Mouse (Mus musculus) kidney, adult 18-20 months (tissue): ENCODE measurements at regions not wholly inside any gene's neighbourhood (a gene's known extent, or its start where the extent isn't known, plus 50 kb on each side); places are given as distances from the start of the nearest gene placed in this dataset.
"Not testable (repeated sequence)": the region's sequence is repeated elsewhere in the genome, so short reads cannot be mapped to it uniquely, and the experiment has no call there.

Experiments
- DNase-seq: peaks from one replicate; pipeline ENCODE4 v3.0.0; 2021

DNA sequence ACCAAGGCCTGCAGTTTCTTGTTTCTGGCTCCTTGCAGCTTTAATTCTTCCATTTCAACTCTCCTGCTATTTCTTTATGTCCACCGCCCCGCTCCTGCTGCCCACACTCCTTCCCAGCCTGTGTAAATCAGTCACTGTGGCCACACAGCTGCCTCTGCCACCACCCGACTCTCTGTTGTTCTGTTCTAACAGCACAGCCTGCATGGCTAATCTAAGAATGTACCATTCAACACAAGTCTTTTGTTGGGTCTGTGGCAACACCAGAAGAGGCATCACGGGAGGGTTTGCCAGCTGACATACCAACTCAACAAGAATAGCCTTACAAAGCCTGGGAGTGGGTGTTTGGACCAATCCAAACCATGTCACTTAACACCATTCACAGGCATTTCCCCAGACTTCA, 264.9 kb upstream of the Pum3 start:
- no peak for DNase-seq

DNA sequence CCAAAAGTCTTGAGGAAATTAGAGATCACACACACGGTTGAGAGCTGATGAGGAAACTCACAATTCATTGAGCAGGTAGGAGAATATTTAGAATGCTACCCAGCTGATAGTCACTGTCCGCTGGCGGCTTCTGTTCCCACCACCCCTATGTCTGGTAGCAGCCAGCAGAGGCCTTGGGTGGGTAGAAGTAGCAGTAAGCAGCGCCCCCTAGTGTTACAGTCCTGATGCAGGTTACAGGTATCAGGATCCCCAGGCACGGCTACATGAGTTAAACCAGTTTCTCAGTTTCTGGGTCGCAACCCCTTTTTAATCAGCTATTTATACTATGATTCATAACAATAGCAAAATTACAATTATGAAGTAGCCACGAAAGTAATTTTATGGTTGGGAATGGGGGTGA, 264.1 kb upstream of the Pum3 start:
- DNase-seq, result no peak

DNA sequence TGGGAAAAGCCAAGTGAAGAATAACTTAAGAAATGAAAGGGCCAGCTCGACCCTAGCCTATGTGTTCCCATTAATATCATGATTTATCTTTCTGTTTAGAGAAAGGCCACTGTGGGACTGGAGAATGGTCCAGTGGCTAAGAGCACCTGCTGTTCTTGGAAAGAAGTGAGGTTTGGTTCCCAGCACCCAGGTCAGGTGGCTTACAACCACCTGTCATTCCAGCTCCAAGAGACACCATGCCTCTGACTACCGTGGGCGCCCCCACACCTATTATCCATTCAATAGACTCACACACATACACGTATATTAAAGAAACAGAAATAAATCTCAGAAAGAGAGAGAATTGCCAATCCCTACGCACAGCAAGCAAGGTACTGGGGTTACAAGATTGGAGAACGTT, 263.3 kb upstream of the Pum3 start:
- DNase-seq, result no peak

DNA sequence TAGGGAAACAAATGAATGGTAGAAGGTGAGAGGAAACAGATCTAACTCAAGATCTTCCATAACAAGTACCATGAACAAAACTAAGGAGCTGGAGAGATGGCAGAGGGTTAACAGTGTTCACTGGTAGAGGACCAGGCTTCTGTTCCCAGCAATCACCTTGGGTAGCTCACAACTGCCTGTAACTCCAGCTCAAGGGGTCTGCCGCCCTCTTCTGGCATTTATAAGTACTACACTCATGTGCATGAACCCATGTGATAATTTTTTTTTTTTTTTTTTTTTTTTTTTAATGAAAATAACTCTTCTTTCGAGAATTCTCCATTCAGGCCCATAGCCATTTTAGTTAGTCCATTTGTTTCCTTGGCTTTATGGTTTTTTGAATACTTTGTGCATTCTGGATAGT, 253.8 kb upstream of the Pum3 start:
- DNase-seq, result no peak

DNA sequence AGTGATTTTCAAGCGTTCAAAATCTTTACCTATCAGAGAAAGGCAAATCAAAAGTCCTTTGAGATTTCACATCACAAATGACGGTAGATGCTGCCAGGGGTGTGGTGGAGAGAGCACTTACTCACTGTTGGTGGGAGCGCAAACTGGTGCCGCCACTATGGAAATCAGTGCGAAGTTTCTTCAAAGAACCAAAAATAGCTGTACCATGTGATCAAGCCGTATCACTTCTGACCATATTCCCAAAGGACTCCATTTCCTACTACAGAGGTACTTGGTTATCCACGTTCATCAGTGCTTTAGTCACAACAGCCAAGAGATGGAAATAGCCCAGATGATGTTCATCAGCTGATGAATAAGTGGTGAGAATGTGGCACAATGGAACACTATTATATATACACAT, 249.8 kb upstream of the Pum3 start:
- no peak for DNase-seq

DNA sequence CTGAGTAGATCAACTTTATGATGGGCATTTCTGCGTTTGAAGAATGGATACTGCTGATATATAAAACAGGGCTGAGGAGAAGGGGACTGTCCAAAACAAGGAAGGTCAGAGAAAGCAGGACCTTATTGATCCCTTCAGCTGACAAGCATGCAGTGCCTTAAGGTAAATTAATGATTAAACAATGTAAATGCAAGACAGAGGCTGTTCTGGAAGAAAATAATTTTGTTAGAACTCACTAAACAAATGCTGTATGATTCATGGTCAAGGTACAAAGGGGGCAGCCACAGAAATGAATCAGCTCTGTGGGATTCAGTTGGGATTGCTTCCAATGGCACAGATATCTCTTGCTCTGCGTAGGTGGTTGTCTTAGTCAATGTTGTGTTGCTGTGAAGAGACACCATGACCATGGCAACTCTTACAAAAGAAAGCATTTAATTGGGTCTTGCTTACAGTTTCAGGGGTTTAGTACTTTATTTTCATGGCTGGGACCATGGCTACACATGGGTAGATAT, 243.1 kb upstream of the Pum3 start:
- DNase-seq, result no peak

DNA sequence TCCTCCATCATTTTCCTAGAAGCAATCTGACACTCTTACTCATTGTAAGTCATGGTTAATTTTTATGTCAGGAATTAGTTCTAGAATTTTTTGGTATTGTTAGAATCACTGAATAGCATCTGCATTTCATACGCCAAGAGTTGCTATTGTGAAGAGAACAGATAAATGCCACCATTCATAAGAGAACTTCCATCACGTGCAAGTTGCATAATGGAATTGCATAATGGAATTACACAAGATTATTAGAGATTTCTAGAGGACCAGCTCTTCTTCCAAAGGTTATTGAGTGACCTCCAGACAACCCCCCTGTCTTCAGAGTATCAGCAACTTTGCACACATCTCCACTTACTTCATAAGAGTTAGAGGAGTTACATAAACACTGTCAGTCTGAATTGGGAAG, 233.7 kb upstream of the Pum3 start:
- no peak for DNase-seq

DNA sequence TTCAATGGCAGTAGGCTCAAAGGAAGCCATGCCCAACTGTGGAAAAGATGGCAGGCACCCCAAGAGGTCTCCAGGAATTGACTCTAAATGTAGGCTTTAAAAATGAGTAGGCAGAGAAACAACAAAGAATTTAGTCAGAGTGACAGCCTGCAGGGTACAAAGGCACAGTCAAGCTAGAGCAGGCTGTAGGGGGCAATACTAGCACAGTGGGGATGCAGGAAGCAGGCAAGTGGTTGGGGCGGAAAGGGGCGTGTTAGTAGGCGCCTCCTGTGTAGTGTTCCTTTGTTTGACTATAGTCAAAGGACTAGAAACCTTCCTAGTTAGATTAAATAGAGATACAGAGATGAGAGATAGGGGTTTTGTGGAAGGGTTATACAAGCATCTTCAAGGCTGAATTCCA, 211.4 kb upstream of the Pum3 start:
- DNase-seq, result no peak

DNA sequence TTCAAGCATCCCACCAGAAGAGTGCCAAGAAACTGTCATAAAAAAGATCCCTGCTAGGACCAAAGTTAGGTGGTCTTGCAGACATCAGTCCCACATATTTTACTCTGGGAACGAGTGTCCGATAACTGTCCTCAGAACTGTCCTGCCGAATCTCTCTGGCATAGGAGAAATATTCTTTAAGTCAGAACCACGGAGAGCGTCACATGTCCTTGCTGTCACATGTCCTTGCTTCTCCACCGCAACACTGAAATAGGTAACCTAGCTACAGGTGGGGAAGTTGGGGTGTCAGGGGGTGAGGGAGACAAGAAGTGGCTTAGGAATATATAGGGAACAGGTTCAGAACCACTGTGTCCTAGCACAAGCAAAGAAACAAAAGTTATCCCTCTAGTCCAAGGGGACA, 203.5 kb upstream of the Pum3 start:
- DNase-seq, result no peak

DNA sequence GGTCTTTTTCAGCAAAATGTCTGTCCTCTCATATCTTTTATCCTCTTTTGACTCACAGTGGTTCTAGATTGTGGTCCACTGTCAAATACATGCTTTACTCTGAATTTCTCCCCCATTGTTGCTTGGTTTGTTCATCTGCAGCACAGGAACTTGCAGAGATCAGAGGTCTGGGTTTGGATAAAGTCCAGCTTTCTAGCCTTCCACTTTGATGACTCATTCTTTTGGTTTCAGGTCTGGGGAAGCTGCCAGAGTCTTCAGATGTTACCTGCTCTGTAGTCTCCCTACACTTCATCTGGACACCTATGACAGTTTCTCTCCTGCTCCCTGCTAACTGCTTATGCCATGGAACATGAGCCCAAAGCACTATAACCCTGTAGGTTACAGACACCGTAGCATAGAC, 198.0 kb upstream of the Pum3 start:
- DNase-seq, result no peak

DNA sequence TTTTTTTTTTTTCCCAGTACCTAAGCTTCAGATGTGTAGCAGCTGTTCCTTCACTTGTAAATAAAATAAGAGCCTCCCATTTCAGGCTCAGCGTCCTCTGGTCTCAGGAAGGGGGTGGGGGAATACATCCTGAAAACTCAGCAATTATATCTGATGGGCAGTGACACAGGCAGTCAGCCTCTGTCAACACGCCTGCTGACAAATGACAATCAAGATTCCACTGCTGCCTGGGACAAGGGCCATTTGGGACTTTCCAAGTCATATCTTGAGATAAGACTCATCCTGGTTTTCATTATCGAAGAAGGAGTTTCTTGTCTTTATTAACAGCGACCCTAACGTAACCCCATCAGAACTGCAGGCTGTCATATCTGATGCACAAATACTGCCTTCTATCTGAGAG, 187.9 kb upstream of the Pum3 start:
- DNase-seq, result no peak

DNA sequence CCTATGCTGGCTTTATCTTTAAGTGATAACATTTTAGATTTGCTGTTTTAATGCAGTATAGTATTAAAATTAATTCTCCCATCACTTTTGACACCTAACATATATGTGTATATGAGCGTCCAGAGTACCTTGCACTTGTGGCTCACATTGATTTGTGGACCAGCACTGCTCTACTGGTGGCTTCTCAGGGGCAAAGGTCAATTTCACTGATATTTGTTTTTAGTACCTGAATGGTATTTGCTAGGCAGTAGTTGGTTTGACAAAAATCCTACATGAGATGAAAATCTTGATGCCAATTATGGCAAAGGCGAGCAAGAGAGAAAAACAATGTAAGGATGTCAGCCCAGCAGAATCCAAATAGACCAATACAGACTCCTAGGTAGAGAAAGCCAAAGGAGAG, 177.3 kb upstream of the Pum3 start:
- DNase-seq, result no peak

DNA sequence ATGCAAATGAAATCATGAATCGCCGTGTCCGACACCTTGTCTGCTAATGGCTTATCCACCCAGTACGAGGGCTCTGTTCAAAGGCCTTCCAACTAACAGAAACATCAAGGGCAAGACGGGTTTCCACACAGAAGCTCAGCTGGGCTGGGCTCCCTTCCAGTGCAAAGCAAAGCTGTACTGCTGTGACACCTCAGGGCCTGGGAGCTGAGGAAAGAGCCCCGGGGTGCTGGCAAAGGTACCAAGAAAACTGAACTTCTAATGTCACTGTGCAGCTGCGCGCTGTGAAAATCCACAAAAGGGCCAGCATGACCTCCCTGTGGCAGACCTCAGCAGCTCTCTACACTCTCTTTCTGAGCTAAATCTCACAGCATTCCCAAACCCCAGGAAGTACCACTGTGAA, 173.7 kb upstream of the Pum3 start:
- DNase-seq, result no peak

DNA sequence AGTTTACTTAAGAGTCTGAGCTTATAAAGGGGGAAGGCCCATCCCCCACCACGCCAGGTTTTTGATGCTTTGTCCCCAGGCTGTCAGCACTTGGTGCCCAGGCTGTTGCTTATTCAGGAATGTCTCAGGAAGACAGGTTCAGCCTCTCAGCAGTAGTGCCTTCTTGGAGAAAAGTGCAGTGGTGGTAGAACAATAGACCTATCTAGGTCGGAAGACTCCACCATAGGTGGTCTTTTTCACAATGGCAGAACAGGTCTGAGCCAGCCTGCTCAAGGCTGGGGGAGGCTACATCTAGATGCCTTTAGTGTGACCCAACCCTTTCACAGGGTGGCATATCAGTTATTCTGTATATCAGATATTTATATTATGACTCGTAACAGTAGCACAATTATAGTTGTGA, 171.9 kb upstream of the Pum3 start:
- DNase-seq, result no peak

DNA sequence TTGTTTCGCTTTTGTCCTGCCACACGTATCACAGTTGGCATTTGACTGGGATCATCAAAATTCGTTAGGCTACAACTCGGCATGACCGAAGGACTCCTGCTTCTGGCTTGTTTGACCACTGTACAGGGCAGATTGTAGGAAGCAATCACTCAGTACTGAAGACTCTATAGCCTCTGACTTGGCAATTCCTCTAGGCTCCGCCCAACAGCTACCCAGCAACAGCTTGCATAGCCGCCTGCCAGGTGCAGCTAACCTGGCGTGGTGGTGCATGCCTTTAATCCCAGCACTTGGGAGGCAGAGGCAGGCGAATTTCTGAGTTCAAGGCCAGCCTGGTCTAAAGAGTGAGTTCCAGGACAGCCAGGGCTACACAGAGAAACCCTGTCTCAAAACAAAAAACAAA, 170.8 kb upstream of the Pum3 start:
- DNase-seq, result not testable (repeated sequence)

DNA sequence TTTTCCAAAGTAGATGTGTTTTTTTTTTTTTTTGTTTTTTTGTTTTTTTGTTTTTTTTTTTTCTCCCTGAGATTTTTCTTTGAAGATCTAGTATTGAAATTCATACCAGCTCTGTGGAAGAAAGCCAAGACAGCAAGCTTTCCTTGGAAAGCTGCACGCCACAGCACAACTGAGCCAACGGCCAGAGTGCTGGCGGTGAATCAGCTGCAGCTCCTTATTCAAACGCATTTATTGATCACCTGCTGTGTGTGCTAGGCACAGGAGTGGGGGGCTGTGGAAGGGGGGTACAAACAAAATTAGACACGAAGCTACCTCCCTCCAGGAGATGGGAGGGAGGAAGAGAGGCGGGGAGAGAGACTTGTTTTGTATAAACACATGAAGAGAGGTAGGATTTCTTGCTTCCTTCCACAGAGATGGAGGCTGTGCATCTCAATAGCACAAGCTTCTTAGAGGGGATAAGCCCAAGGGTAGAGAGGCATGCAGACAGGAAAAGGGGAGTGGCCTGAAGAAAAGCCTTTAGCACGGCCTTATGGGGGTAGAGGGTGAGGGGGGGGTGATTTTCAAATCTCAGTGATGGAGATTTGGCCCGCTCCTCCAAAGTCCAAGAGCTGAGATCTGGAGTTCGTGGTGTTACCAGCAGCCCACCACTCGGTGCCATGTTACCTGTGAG, 170.1 kb upstream of the Pum3 start:
- DNase-seq, result no peak

DNA sequence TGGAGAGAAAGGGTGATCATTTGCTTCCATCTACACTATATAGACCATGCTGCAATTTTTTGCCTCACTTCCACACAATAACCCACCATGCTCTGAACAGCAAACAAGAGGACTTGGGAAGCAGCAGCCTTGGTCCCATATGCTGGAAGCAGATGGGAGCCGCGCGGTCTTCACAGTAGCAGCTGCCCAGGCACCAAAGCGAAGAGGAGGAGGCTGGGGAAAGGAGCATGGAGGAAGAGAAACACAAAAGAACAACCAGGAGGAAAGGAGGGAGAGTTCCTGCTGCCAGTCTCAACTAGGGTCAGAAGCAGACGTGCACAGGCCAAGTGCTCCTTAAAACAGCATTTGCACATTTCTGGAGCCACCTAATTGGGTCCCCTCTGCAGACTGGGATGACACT, 168.7 kb upstream of the Pum3 start:
- DNase-seq, result no peak

DNA sequence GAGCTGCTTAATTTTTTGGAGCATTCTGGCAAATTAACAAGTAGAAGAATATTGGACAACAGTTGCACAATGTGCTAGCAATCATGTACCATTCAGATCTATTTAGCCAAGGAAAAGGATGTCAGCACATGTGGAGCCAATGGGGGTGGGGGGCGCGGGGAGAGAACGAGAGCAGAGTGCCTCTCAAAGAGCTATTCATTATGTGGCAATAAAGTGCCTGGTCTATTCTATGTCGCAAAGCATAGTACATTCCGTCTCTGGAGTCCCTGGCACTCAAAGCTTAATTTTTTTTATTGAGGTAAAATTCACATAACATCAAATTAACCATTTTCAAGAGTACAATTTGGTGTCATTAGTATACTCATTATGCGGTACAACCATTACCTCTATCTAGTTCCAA, 155.9 kb upstream of the Pum3 start:
- DNase-seq, result no peak

DNA sequence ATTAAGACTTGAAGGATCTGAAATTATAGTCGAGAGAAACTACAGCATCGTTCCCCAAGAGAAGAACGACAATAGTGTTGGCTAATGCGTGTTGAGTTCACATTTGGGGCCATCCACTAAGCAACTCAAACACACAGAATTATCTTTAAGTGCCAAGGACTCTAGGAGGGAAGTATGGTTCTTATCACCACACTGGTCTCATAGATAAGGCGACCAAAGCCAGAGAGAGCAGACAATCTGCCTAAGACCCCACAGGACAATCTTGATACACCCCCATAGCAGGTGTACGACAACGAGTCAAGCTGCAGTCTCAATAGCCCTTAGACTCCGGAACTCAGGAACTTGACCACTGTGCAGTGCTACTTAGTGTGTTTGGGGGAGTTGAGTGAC, 152.5 kb upstream of the Pum3 start:
- DNase-seq, result no peak

DNA sequence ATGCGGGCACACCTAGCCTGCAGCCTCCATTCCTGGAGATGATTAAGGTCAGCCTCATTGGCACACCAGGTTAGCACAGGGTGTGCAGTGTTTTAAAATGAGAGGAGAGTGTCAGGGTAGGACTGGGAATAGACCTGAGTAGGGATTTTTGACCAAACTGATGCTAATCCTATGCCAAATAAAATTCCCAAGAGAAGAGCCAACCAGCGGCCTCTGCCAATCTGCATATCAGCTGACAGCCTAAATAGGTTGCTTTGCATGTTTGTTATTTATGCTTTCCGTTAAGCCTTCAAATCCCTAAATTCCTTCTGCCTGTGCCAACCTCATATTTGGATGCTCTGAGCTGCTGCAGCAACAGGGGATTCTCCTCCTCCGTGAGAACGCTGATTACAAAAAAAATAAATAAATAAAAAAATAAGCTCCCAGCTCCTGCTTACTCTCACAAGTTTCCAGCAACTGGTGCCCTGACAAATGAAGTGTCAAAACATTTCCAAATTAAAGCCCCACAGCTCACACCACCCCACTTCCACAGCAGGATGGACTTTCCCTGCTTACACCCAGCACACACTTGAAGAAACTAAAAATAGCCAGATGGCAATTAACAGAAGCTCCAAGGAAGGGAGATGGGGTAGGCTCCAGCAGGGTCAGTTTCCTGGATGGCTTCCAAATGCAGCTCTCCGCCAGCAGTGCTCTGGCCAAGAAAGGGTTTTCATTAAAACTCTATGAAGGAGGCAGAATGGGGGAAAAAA, 151.9 kb upstream of the Pum3 start:
- no peak for DNase-seq

DNA sequence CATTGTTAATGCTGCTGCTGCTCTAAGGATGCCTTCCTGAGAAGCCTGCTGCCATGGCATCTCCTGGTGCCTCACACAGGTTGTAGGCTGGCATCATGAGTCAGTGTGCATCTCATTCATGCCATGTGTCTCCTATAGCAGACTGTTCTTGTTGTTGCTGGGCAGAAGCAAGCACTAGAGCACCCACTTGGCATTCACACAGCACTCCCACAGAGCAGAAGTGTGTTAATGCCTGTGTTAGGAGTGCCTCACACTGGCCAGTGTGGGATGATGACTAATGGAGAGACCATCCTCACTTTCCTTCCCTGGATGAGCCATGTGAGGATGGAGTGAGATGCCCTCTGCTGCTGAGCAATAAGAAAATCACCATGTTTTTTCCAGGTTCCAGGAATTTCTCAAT, 146.9 kb upstream of the Pum3 start:
- no peak for DNase-seq

DNA sequence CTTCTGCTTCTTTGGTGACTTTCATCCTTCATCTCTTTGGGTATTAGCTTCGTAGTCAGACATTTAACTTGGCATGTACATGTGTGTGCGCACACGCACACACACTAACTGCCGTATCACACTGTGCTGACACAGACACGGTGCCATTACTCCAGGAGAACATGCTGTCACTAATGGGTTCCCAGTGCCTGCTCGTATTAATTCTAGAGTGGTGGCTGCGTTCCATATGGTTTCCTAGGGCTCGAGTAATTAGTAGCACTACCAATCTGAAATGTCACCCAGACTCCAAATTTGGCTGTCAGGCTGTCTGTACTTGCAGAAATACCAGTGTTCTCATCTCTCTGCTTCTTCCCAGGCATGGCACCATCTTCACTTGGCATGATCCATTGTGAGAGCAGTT, 137.3 kb upstream of the Pum3 start:
- no peak for DNase-seq

DNA sequence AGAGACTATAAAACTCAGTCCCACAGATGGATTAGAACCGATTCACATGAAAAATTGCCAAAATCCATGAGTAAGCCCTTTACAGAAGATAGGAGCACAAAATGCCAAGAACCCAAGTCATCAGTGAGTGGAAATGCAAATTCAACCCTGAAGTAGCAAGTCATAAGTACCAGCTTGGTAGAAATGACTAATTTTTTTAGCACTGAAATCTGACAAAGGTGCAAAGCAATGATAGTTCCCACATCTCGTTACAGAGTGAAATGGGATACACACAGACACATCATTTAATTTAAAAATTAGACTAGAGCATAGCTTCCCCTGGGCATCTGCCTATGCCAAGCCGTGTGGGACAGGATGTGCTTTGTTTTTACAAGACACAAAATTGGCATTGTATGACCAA, 136.4 kb upstream of the Pum3 start:
- no peak for DNase-seq

DNA sequence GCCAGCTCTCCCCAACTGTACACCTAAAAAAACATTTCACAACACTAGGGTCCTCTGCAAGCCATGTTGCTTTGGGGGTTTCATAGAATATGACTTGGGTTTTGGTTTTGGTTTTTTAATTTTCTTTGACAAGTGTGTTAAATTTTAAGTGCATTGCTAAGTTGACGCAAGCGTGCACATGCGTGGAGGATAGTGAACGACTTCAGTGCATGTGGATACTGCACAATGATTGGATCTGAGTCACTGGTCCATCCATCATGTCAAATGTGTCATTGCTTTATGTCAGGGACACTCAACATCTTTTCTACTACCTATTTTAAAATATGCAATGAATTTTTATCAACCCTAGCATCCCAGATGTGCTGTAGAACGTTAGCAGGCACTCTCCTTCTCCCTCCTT, 134.5 kb upstream of the Pum3 start:
- no peak for DNase-seq

DNA sequence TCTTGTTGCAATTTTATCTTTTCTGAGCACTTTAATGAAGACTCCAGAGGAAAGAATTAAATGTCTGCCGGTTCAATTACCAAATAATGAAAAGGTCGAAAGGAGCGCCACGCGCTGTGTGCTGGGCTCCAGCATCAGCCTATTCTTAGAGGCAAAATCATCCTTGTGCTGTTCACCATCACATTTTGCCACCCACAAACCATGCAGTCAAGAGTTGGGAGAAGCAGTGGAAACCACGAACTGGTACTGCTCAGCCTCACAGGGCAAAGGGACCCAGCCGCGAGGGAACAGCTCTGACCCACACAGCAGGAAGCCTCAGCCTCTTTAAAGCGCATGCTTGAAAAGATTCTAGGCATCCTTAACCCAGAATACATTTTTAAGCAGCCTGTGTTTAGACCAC, 134.0 kb upstream of the Pum3 start:
- no peak for DNase-seq
